Mouse (Mus musculus) brain, adult 2 months (tissue): Measurements from ENCODE around the gene Dlat.
A peak's percentile ranks its signal among the peaks of the same experiment; 100 is the strongest.

Experiments used
- DNase-seq: peaks from one replicate; pipeline ENCODE4 v3.0.0; 2011; ENCODE audit warnings: low read depth, low spot score

Dlat gene

DNA sequence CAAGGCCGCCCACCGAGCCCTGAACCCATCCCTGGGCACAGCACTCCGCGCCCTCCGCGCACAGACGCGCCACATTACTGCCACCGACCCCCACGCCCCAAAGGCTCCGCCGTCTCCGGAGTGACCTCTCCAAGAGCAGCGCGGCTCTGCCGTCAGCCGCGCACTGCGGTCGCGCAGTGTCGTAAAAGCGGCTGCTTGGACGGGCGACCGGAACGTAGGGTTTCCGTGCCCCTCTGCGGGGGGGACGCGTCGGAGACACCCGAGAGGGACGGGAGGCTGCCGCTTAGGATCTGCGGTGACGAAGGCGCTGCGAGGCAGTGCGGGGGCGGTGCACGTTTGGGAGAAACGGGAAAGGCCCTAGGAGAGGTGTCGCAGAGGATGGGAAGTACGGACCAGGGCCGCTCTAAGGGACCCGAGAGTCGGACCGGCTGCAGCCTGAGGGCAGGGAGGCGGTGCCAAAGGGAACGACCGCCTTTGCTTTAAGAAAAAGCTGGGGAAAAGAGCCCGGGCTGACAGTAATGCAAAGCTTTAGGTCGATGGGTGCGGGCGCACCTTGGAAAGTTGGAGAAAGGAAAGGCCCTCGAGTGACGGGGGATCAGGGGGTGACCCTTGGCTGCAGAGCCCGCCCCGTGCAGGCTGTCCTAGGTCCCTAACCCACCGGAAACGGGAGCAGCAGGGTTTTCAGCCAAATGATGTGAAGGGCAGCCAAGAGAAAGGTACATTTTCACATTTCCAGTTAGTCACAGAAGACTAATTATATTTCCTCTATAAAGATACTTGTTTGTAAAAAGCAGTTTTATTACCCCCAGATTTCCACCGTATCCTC is at the start of gene Dlat:
Gene Dlat (minus strand): TSS at position 389 of the 826 bp plus-strand sequence.
- DNase-seq = peak; percentile 98

DNA sequence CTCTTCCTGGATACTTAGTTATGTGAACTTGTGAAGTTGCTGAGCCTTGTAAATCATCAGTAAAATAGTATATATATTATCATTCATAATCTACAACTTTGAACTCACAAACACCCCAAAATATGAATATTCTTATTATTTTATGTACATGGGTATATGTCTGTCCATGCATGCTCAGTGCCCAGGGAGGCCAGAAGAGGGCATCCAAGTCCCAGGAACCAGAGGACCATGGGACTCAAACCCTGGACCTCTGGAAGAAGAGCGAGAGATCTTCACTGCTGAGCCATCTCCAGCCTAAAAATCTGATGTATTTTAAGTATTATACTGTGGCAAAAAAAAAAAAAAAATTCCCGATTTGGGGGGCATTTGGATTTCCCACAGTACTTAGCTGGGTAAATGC is 49.5 kb upstream of the Dlat start:
- peak; percentile 60 for DNase-seq

DNA sequence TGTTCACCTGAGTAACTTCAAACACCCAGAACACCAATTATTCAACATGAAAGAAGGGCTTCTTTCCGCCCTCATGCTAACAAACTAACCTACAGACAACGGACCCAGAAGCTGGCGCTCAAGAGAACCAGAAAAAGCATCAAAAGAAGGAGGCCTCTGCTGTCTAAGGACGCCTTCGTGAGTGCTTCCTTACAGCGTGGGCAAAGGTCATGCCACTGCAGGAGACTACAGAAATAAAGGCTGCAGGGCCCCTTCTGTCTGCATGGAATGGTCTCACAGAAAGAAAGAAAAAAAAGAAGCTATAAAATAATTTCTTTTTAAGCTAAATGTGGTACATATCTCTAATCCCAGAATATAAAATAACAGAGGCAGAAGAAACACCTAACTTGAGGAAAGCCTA is 45.3 kb upstream of the Dlat start:
- DNase-seq = no peak

DNA sequence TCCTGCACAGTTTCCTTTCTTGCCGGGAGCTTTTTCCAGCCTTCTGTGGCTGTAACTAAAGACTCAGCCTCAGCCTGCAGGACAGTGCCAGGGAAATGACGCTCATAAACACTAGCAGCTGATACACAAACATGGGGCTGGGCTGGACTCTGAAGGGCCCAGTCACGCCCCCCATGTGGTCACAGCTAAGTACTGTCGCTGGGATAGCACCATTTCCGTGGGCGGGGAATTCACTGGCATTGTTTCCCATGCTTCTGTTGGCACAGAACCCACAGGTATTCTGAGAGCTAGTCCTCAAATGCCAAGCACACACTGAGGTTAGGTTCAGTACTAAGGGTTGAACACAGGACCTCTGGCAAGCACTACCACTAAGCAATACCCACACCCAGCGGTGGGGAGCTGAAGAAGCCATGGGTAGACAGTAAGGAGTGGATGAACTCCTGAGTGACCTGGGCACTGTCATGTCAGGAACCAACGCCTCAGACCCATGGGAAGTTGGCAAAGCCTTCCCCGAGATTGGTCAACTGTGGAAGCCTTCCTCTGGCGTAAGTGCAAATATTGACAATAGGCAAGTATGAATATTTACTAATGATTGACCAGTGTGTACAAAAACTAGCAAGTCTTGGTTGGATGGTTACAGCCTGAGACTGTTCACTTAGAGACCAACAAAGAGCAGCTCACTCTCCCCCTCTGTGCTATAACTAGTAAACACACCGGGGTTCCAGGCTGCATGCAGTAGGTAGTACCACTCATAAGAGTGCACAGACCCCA is 41.5 kb upstream of the Dlat start:
- DNase-seq = peak; percentile 84

DNA sequence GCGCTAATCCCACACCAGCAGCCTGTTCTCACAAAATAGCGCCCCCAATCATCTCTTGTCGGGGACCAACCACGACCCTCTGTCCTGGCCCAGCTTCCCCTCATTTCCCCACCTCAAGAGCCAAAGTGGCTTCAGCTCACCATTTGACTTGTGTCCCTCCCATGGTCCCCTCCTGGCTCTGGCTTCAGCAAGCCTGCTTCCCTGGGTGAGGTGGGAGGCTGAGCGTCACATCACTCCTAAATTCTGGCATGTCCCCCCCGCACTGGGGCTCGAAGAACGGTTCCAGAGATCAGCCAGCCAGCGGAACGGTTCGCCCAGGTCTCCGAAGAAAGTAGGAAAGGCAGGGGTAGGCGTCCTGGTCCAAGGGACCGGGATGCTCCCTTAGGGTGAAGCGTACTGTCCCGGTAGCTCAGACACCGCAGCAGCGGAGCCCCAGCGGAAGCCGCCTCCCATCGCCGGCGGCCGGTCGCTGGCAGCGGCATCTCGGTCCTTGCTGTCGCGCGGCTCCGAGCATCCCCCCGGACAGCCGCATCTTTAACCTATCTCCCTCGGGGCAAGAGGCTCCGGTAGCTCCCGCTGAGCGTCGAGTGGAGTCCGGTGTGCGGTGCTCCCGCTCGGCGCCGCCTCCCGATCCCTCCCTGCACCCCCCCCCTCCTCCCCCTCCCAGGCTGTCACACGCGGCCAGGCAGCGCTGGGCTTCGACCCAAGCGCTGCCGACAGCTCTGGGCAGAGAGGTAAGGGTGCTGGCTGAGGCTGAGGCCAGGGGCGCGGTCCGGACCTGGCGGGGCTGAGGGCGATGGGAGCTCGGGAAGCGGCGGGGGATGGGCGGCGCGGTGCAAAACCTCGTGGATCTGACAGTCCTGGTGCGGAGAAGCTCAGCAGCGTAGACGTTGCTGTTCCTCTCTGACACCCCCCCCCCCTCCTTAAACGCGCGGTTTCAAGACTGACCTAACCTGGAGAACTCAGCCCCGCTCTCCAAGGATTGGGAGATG is 39.1 kb upstream of the Dlat start:
- peak; percentile 82 for DNase-seq

DNA sequence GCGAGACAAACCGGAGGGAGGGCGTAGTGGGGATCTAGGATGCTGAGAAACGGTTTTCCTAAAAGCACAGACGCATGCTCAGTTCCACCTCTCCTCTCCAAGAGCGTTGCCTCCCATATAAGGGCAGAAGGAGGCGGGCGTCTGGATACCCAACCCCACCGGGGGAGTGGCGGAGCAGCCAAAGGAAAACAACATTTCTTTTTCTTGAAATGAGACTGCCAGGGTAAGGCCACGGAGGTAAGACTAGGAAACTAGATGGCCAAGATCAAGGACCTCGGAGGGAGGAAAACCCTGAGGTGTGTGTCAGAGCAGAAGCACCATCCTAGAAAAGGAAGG is 38.1 kb upstream of the Dlat start:
- peak; percentile 98 for DNase-seq

DNA sequence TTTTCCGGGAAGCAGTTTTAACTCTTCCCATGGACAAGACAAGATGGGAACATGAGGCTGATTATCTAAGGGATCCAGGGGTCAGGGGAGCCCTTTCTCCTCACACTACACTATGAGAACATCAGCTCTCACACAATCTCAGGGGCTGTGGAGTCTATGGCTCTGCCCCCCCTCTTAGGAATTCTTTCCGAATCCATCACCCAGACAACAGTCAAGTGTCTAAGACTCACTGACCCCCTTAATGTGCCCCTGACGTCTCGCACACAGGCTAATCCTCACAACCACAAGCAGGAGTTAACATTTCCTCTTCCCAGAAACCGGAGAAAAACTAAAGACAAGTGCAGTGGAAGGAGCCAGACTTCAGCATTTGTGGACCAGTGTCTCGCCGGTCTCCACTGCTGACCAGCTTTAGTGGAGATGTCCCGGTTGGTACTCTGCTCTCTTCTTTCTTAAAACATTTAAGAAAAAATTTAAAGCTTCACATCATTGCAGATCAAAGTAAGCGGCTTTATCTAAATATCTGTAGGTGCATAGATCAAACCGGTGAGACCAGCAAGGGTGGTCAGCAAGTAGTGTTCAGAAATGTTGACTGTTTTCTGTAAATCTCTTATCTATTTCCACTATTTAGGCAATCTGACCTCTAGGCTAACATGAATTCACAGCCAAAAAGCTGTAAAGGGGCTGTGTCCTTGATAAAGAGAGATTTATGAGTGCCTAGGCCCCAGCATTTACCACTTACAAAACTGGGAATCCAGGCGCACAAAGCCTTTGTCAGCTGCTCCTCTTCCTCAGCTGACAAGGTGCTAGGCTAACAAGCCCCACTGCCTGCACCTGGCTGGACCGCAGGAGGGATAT is 37.5 kb upstream of the Dlat start:
- no peak for DNase-seq

DNA sequence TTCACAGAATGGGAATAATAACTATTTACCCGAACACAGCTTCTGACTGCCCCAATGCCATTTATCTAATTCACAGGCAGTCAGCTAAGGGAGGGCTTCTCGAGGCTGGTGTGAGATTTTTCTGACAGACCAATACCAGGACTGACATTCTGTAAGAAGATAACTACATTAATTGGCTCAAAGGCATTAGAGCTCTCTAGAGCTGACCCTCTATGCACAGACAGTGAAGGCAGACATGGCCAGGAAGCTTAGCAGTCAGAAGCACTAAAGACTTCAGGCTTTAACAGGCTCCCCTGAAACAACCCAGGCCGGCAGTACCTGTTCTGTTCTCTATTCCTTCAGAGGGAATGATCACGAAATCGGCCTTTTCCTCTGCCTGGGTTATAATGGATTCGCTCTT is 35.6 kb upstream of the Dlat start:
- no peak for DNase-seq

DNA sequence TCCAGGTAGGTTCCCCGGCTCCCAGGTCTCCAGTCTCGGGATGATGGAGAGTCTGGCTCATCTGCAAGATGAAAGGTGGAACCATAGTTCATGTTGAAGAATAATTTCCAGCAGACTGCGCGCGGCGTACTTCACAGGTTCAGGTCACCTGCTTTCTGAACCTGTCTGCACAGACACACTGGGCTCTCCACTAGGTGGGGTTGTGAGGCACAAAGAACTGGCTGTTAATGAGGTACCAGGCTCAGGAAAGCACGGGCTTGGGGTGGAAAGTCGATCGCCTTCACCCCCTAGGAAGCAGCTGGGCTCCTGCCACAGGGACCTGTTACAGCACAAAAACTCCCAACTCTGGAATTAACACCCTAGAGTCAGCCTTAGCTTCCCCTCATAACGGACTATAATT is 34.1 kb upstream of the Dlat start:
- peak; percentile 85 for DNase-seq

DNA sequence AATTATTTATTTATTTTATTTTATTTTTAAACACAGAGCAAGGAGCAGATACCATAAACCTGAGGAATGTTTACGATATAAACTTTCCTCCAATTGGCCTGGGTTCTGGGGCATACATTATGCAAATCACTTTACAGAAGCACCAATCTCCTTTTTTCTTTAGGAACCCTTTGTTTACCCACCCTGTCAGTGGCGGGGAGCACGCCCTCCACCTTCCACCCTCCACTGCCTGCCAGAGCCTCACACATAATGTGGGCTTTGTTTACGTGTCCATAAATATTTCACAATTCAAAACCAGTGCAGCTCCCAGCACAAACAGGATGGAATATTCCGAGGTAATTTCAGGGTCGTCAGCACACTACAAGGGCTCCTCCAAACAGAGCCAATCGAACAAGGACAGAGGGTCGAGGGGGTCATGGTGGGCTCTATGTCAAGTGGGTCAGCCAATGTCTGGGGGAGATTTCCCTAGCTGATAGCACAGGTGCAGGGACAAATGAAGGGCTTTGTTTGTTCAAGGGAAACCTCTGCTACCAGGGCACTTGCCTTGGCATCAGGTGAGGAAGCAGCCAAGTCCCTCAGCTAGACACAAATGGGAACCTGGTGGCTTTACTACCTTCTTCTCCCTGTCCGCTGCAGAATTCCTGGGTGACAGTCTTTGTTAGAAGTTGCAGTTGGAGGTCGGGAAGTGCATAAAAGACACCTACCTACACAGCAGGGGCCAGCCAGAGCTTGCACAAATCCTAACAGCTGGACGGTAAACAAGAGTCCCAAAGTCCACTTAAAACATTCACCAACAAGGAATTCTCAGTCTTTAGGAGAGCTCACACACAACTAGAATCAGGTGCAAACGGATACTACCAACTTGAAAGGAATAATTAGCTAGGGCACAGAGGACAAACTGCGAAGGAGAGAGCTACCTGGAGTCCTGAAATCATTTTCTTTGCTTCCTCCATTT is 33.3 kb upstream of the Dlat start:
- peak; percentile 49 for DNase-seq

DNA sequence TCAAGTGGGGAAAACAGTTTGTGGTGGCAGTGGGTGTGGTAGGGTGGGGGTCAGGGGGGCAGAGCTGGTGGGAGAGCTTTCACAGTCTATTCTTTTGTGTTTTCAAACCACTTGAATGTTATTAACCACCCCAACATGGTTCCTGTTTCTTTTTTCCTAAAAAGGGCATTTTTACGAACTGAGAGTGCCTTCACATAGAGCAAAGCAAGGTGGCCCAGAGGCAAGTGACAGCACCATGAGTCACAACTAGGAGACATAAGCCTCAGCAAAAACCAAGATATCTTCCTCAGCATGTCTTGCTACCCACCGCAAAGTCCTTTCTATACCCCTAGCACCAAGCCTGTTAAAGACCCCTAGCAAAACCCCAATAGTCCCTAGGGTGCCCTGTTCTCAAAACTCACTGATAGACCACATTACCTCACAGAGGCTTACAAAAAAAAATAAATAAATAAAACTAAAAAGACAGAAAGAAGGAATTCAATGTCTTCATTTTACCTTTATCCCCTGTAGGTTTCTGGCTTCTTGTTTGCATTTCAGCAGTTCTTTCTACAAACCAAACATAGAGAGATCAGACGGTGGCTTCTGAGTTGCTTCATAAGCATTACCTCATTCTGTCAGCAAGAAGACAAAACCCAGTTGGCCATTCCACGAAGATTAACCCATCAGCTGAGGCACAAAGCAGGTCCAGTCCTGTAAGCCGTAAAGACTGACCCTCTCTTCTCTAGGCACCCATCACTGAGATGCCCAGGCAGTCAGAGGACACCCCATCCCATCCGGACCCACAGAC is 27.5 kb upstream of the Dlat start:
- no peak for DNase-seq

DNA sequence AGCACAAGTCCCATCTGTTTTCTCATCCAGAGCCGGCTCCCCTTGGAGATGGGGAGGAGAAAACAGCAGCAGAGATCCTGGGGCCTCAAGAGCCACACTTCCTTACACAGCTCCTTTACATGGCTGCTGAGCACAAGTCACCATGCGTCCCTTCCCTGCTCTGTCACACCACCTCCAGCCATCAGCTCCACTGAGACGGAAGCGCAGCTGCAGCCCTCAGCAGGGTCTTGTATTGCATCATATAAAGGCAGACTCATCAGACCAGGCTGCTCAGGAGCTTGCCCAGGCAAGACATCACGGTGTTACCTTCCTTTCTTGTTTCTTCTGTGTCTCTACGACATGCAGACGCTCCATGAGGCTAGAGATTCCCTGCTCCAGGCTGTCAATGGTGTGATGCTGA is 22.1 kb upstream of the Dlat start:
- DNase-seq = no peak

DNA sequence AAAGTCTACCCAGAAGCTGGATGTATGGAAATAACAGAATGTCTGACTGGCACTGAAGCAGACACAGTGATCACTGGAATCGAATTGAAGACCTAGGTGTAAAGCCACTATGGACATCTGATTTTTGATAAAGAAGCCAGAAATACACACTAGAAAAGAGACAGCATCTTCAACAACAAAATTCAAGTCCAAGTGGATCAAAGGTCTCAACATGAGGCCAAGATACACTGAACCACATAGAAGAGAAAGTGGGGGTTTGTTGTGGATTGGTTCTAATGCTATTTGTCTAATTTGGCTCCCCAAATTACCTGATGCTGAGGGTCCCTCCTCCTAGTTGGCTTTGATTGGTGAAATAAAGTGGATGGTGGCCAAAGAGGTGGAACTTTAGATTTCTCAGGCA is 19.8 kb upstream of the Dlat start:
- no peak for DNase-seq

DNA sequence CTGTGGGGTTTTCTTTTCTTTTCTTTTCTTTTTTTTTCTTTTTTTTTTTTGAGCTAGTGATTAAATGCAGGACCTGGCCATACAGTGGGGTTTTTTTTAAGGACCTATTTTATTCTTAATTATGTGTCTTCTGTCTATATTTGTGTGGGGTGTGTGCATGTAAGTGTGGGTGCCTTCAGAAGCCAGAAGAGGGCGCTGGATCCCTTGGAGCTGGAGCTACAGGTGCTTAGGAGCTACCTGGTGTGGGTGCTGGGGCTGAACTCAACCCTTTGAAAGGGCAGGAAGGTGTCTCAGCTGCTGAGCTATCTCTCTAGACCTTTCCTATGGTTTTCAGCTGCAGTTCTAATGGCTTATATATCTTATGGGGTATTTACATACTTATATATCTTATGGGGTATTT is 15.2 kb upstream of the Dlat start:
- DNase-seq = no peak

DNA sequence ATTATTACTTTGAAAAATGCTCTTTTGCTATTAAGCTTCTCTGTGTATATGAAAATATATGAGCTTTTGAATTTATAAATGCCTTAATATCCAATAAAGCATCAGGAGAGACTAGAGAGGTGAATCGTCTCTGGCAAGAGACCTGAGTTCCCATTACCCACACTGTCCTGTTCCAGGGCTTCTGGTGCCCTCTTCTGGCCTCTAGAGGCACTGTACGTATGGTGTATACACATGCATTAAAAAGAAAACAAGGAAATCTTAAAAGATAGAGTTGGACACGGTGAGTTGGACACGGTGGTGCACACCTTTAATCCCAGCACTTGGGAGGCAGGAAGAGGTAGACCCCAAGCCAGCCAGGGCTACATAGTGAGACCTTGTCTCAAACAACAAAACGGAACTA is 11.1 kb upstream of the Dlat start:
- peak; percentile 57 for DNase-seq

DNA sequence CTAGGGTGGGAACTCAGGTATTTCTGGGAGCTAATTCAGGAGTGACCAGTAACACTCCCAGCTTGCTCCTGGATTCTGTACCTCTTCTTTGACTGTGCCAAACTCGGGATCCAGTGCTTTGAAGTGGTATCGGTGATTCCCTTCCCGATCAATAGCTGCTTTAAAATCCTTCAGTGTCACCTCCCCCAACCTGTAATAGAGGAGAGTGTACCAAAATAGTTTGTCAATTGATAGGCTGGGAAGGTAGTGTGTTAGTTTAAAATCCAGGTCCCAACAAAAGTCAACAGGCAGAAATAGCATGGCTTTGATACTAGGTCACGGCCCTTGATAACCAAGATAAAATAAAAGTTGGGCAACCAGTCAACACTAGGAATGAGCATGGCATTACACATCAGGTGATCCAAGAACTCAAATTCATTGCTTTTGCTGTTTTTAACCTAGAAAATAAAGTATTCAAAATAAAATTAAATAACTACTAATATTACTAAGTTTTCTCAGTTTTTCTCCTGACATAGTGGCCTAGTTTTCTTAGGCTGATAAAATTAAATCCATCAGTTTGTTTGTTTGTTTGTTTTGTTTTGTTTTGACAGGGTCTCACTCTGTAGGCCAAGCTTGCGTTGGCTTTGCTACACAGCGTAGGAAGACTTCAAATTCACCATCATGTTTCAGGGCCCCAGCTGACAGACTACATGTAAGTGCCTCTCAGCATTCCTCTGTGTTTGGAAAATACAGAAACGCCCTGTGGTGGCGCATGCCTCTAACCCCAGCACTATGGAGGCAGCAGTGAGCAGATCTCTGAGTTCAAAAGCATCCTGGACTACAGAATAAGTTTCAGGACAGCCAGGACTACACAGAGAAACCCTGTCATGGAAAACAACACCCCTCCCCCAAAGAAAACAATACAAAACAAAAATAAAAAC is 8.3 kb upstream of the Dlat start:
- DNase-seq = no peak

DNA sequence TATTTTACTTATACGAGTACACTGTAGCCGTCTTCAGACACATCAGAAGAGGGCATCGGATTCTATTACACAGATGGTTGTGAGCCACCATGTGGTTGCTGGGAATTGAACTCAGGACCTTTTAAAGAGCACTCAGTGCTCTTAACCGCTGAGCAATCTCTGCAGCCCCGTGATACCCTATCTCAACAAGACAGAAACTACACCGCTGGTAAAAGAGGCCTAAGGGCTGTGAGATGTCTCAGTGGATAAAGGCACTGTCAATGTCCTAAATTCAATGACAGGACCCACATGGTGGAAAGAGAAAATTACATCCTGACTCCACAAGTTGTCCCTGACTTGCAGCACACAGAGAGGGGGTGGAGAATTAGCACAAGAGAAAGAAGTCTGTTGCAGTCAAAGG is 6.9 kb upstream of the Dlat start:
- DNase-seq = no peak

DNA sequence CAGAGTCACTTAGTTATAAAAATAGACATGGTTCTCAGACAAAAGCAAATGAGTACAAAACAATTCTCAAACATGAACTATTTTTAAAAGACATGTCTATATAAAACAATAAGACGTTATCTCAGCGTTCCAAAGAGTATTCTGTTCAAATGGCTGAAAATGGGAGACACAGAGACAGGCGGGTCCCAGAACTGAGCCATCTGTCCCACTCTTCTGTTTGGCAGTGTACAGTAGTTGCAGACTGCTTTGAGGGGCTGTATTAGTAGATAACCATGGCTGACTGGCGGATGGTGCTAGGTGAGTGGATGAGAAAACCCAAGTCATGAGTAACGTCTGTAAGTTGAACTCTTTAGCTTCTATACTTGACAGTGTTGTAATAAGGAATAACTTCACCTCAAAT is 5.2 kb upstream of the Dlat start:
- peak; percentile 35 for DNase-seq
